Mouse (Mus musculus): ENCODE data around the gene Srxn1. TPM values are rescaled to one million over a fixed set of nuclear protein-coding genes. Genes with fewer than 3 reads are reported as not detected.

The Srxn1 gene
- polyA plus RNA-seq, 1 experiment from 2014 or later = 27.2 TPM

GRCm38 (mm10) chr2:152108702-152109101, 3.4 kb downstream of the Srxn1 start:
- WGBS (ENCODE audit: insufficient replicate concordance) = 84% methylated on average over 7 of the region's 7 CpGs
- Histone ChIP-seq H3K4me2 (no peak overlapping the region), H3K27me3 (replicated peaks) (peaks cover 8% of the 10 kb centered on the region; the same call in 1 of the 2 replicates), H3K4me3 (no peak overlapping the region), H3K9me3 (replicated peaks) (no peaks in the 10 kb centered on the region), H3K4me1 (peaks cover 39% of the 10 kb centered on the region), H3K27ac (no peak overlapping the region), H3K36me3 (peaks cover 40% of the 10 kb centered on the region), H3K9ac (no peak overlapping the region)
- ATAC-seq = no peak

DNA sequence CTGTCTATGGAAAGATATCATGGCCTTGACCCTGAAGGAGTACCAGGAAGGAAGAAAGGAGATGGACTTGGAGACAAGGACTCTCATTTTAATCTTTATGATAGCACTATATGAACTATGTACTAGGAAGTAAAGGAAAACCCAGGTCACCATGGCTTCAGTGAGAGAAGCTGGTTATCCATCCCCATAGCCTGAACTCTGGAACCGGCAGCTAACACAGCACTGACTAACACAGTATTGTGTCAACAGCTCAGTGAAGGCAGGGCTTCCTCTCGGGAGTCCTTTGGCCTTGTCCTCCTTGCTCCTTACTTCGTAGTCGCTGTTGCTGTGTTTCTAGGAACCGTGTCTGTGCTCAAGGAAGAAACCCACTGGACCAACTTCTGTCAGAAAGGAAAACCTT, 4.1 kb downstream of the Srxn1 start:
- Histone ChIP-seq H3K9ac (no peak overlapping the region), H3K4me3 (no peak overlapping the region), H3K27me3 (replicated peaks) (peaks cover 13% of the 10 kb centered on the region), H3K4me1 (peaks cover 43% of the 10 kb centered on the region), H3K9me3 (replicated peaks) (no peaks in the 10 kb centered on the region), H3K27ac (no peak overlapping the region), H3K4me2 (no peak overlapping the region), H3K36me3 (peaks cover 40% of the 10 kb centered on the region)
- ATAC-seq = no peak
- WGBS (ENCODE audit: insufficient replicate concordance) = 74% methylated on average over 5 of the region's 5 CpGs

- ATAC-seq = no peak
- H3K27me3 ChIP-seq (replicated peaks) = peaks cover 28% of the 10 kb centered on the region
- 51% methylated on average over 2 of the region's 2 CpGs for whole genome bisulfite sequencing (ENCODE audit: insufficient replicate concordance)
- H3K36me3 ChIP-seq = peaks cover 40% of the 10 kb centered on the region
- no peak overlapping the region for H3K4me3 ChIP-seq
- no peak overlapping the region for H3K27ac ChIP-seq
- peaks cover 51% of the 10 kb centered on the region for H3K4me1 ChIP-seq
- H3K9me3 ChIP-seq (replicated peaks) = no peaks in the 10 kb centered on the region
- H3K4me2 ChIP-seq = no peak overlapping the region
- no peak overlapping the region for H3K9ac ChIP-seq
Measured at GRCm38 (mm10) chr2:152111311-152111710, 6.0 kb downstream of the Srxn1 start.

DNA sequence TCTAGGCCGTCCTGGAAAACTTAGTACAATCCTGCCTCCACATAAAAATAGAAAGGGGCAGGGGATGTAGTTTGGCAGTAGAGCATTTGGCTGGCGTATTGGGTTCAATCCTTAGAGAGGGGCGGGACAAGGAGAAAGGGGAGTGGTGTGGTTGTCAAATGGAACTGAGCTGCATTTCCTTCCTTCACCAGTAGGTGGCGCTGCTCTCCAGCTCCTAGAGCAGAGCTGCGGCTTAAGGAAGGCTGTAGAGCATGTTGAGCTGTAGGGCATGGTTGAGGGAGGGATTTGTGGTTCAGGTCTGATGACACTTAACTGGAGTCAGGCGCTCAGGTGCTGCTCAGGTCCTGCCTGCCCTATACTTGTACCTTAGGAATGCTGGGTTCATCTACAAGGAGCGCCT, 6.6 kb downstream of the Srxn1 start:
- Histone ChIP-seq H3K36me3 (peaks cover 38% of the 10 kb centered on the region), H3K4me1 (peaks cover 47% of the 10 kb centered on the region), H3K27me3 (replicated peaks) (peaks cover 29% of the 10 kb centered on the region), H3K9ac (no peak overlapping the region), H3K4me3 (no peak overlapping the region), H3K9me3 (replicated peaks) (no peaks in the 10 kb centered on the region), H3K4me2 (no peak overlapping the region), H3K27ac (no peak overlapping the region)
- ATAC-seq = peak; percentile 85
- 5% methylated on average over 7 of the region's 7 CpGs for WGBS (ENCODE audit: insufficient replicate concordance)

DNA sequence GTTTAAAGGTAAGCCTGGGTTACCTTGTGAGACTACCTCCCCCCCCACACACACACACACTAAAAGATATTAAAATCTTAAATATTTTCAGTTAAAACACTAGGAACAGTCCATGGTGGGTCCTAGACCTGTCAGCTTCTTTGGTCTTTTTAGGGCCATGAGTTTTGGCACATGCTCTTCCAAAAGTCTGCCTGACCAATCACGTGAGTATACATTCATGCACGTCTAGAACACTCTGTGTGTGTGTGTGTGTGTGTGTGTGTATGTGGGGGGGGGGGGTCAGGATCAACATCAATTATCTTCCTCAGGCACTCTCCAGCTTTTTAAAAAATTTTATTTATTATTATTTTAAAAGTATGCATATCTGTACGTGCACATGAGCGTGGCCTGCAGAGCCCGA, 7.2 kb downstream of the Srxn1 start:
- peaks cover 49% of the 10 kb centered on the region for H3K4me1 ChIP-seq
- no peak for ATAC-seq
- no peak overlapping the region for H3K27ac ChIP-seq
- no peaks in the 10 kb centered on the region for H3K9me3 ChIP-seq (replicated peaks)
- H3K27me3 ChIP-seq (replicated peaks) = peaks cover 29% of the 10 kb centered on the region
- WGBS (ENCODE audit: insufficient replicate concordance) = 75% methylated on average over 5 of the region's 5 CpGs
- H3K4me3 ChIP-seq = no peak overlapping the region
- no peak overlapping the region for H3K4me2 ChIP-seq
- no peak overlapping the region for H3K9ac ChIP-seq
- H3K36me3 ChIP-seq = peaks cover 32% of the 10 kb centered on the region

- ATAC-seq = no peak
- H3K36me3 ChIP-seq = peaks cover 27% of the 10 kb centered on the region
- no peak overlapping the region for H3K4me3 ChIP-seq
- peaks cover 51% of the 10 kb centered on the region for H3K4me1 ChIP-seq
- H3K27ac ChIP-seq = no peak overlapping the region
- H3K9ac ChIP-seq = no peak overlapping the region
- 29% methylated on average over 10 of the region's 10 CpGs for WGBS (ENCODE audit: insufficient replicate concordance)
- peaks cover 29% of the 10 kb centered on the region for H3K27me3 ChIP-seq (replicated peaks)
- H3K4me2 ChIP-seq = no peak overlapping the region
- no peaks in the 10 kb centered on the region for H3K9me3 ChIP-seq (replicated peaks)
Measured at GRCm38 (mm10) chr2:152112970-152113369, 7.7 kb downstream of the Srxn1 start.

- peak overlapping the region; percentile 14; the same call in 1 of the 2 replicates for H3K9ac ChIP-seq
Measured at GRCm38 (mm10) chr2:152114057-152114975, 9.0 kb downstream of the Srxn1 start.

DNA sequence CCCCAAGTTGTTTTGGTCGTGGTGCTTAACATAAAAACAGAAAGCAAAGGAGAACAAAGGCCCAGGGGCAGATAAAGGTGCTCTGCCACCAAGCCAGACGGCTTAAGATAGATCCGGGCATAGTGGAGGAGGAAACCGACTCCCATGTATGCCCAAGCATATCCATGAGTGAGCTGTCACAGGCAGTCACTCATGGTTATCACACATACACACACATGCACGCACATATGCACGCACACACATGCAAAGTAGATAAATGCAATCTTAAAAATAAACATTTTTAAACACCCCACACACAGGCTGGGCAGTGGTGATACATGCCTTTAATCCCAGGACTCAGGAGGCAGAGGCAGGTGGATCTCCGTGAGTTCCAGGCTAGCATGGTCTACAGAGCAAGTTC, 12.4 kb downstream of the Srxn1 start:
- 48% methylated on average over 7 of the region's 7 CpGs for WGBS (ENCODE audit: insufficient replicate concordance)
- no peak overlapping the region for H3K27ac ChIP-seq
- ATAC-seq = peak; percentile 57

More at GRCm38 (mm10) chr2:152114057-152114975, 9.0 kb downstream of the Srxn1 start:
- ATAC-seq = no peak
- Histone ChIP-seq H3K36me3 (peaks cover 14% of the 10 kb centered on the region), H3K9me3 (replicated peaks) (no peaks in the 10 kb centered on the region), H3K27me3 (replicated peaks) (peaks cover 29% of the 10 kb centered on the region), H3K4me3 (peak overlapping the region; percentile 26; the same call in 1 of the 2 replicates), H3K4me1 (peaks cover 51% of the 10 kb centered on the region), H3K4me2 (peak overlapping the region; percentile 61), H3K27ac (no peak overlapping the region)
- WGBS (ENCODE audit: insufficient replicate concordance) = 18% methylated on average over 36 of the region's 36 CpGs

DNA sequence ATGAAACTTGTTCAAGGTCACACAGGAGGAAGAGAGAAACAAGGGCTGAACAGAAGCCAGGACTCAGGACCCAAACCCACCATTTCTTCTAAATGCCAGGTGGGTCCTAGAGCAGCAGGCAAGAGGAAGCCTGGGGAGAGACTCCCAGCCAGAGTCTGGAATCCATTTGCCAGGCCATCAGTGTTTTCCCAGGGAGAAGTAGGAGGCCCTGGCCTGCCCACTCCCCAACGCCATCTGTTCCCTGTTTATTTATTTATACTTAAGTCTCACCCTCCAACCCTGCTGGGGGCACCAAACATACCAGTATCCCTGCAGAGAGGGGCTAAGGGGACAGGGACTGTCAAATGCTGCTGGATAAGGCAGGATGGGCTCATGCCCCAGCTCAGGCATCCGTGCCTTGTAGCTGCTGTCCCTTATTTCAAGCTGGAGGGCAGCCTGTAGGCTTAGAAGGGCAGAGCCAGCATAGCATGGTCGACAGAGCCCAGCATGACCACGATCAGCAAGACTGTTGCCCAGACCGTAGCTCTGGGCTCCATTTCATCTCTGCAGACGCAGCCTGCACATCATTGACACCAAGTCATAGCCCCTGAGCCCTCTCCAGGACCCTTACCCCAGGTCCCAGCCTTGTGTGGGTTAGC, 14.0 kb downstream of the Srxn1 start:
- H3K27ac ChIP-seq = no peak overlapping the region
- H3K9ac ChIP-seq = no peak overlapping the region
- H3K9me3 ChIP-seq (replicated peaks) = no peaks in the 10 kb centered on the region
- H3K4me3 ChIP-seq = no peak overlapping the region
- ATAC-seq = no peak
- WGBS (ENCODE audit: insufficient replicate concordance) = 55% methylated on average over 6 of the region's 6 CpGs
- no peaks in the 10 kb centered on the region for H3K36me3 ChIP-seq
- peaks cover 31% of the 10 kb centered on the region; the same call in 1 of the 2 replicates for H3K27me3 ChIP-seq (replicated peaks)
- peaks cover 63% of the 10 kb centered on the region for H3K4me1 ChIP-seq
- H3K4me2 ChIP-seq = no peak overlapping the region

More for the DNA sequence above, 12.4 kb downstream of the Srxn1 start:
- Histone ChIP-seq H3K4me2 (no peak overlapping the region), H3K9me3 (replicated peaks) (no peaks in the 10 kb centered on the region), H3K36me3 (no peaks in the 10 kb centered on the region), H3K27me3 (replicated peaks) (peaks cover 43% of the 10 kb centered on the region), H3K4me3 (no peak overlapping the region), H3K9ac (no peak overlapping the region), H3K4me1 (peaks cover 57% of the 10 kb centered on the region)

DNA sequence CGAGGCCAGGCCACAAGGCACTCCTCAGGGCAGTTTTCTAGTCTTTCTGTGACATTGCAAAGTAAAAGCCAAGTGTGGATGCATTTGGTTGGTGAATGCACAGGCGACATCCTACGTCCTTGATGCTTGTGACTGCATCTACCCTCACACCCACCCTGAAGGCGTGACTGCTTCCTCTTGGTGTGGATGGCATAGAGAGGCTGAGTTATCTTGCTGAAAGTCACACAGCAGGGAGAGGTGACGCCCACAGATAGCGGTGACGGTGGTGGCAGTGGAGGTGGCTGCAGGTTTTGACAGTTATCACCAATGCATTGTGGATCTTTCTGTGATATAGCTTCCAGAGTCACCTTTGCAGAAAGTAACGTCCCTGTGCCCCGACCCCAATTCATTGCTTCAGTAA, 17.6 kb downstream of the Srxn1 start:
- Histone ChIP-seq H3K36me3 (no peaks in the 10 kb centered on the region), H3K9ac (no peak overlapping the region), H3K9me3 (replicated peaks) (no peaks in the 10 kb centered on the region), H3K4me1 (peaks cover 39% of the 10 kb centered on the region), H3K4me3 (no peak overlapping the region), H3K27ac (peak overlapping the region; percentile 70), H3K4me2 (peak overlapping the region; percentile 45), H3K27me3 (replicated peaks) (peaks cover 14% of the 10 kb centered on the region; the same call in 1 of the 2 replicates)
- peak; percentile 99 for ATAC-seq
- 13% methylated on average over 9 of the region's 9 CpGs for WGBS (ENCODE audit: insufficient replicate concordance)

DNA sequence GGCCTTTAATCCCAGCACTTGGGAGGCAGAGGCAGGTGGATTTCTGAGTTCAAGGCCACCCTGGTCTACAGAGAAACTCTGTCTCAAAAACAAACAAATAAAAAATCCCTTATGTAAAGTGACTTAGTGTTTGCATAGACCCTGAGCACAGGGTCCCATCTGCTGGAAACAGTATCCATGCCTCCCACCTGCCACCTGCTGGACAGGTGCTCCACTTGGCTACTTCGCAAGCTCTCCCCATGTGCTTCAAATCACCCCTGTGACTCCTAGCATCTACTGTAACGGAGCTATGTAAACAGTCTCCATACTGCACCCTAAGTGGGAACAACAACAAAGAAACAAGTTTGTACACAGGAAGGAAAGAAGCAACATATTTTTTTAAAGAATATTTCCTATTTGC, 23.3 kb downstream of the Srxn1 start:
- no peak overlapping the region for H3K4me2 ChIP-seq
- peaks cover 15% of the 10 kb centered on the region for H3K4me1 ChIP-seq
- no peaks in the 10 kb centered on the region for H3K36me3 ChIP-seq
- H3K27ac ChIP-seq = no peak overlapping the region
- peaks cover 20% of the 10 kb centered on the region for H3K27me3 ChIP-seq (replicated peaks)
- no peak for ATAC-seq
- H3K4me3 ChIP-seq = no peak overlapping the region
- 83% methylated on average over 2 of the region's 2 CpGs for WGBS (ENCODE audit: insufficient replicate concordance)
- H3K9me3 ChIP-seq (replicated peaks) = no peaks in the 10 kb centered on the region
- H3K9ac ChIP-seq = no peak overlapping the region

GRCm38 (mm10) chr2:152129778-152130177, 24.5 kb downstream of the Srxn1 start:
- no peak for ATAC-seq
- no peak overlapping the region for H3K4me2 ChIP-seq
- peaks cover 3% of the 10 kb centered on the region; the same call in 1 of the 2 replicates for H3K4me1 ChIP-seq
- 53% methylated on average over 3 of the region's 3 CpGs for WGBS (ENCODE audit: insufficient replicate concordance)
- no peak overlapping the region for H3K4me3 ChIP-seq
- H3K36me3 ChIP-seq = no peaks in the 10 kb centered on the region
- no peaks in the 10 kb centered on the region for H3K9me3 ChIP-seq (replicated peaks)
- peaks cover 26% of the 10 kb centered on the region for H3K27me3 ChIP-seq (replicated peaks)
- no peak overlapping the region for H3K9ac ChIP-seq
- H3K27ac ChIP-seq = no peak overlapping the region

All from liver, embryonic 12.5 days (tissue).